Mouse (Mus musculus) cortical plate, adult 2 months (tissue): ENCODE measurements around the gene 4922502D21Rik. TPM values are rescaled to one million over a fixed set of nuclear protein-coding genes. Genes with fewer than 3 reads are reported as not detected.
"Not testable (repeated sequence)": the region's sequence is repeated elsewhere in the genome, so short reads cannot be mapped to it uniquely, and the experiment has no call there.

ENCODE experiments used
- H3K27ac ChIP-seq: fragments of 200-500 bp; 2 replicates; pipeline ENCODE4 v1.5.1; 2012; ENCODE audit warnings: low read length, control low read depth, inconsistent platforms; ENCODE audit not compliant: insufficient read depth
- H3K4me1 ChIP-seq: fragments of 200-500 bp; 2 replicates; pipeline ENCODE4 v1.6.1; 2011; ENCODE audit warnings: low read length; ENCODE audit not compliant: control insufficient read depth, insufficient read depth
- H3K4me3 ChIP-seq: fragments of 200-500 bp; 2 replicates; pipeline ENCODE4 v1.5.1; 2011; ENCODE audit warnings: mild to moderate bottlenecking, low read length, control low read depth; ENCODE audit not compliant: insufficient read depth
- CTCF ChIP-seq: fragments of 200-500 bp; IDR thresholded peaks from 2 replicates; pipeline ENCODE4 v1.5.1; 2011; ENCODE audit warnings: mild to moderate bottlenecking, control low read depth, low read length; ENCODE audit not compliant: insufficient read depth; ENCODE audit errors: extremely low read depth
- POLR2A ChIP-seq: fragments of 200-500 bp; IDR thresholded peaks from 2 replicates; pipeline ENCODE4 v1.6.1; 2011; ENCODE audit warnings: mild to moderate bottlenecking, low read length, control low read depth; ENCODE audit not compliant: insufficient read depth; ENCODE audit errors: extremely low read depth
- polyA plus RNA-seq: library from polyadenylated mRNA; depleted of rRNA; stranded (reverse); fragments of >200 nt; gene quantifications from 2 replicates; pipeline ENCODE4 v1.2.3, GENCODE M21; 2012

The 4922502D21Rik gene
- polyA plus RNA-seq, 1 experiment = not detected

DNA sequence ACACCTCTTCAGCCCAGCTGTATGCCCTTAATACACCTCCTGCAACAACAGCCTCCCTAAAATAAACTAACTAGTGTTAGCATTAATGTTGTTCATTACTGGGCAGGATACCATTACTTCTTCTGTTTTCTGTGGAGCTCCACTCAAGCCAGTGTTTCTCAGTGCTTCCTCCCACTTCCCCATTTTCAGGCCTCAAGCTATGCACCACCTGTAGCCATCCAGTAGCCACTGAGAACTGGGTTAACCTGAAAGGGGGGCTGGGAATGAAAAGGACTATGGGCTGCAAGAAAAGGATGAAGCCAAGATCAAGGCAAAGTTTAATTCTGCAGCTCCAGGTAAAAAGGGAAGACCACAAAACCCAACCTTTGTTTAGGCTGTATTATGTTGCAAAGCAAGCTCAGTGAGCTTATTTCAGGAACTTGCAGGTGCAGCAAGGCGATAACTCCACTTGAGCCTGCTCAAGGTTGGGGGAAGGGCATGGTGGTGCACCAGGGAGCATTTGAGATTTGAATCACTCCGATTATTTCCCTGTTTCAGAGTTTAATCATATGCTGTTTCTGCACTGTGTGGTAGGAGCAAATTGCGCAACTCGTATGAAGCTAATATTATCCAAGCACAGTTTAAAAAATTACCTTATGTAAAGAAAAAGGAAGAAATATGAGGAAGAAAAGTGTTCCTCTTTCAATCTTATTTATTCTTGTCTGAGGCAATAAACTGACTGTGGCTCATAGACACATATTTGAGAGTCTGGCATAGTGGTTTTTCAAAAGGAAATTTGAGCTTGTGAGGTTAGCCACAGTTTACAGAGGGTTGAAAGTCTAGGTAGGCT is 18.1 kb upstream of the 4922502D21Rik start:
- no peak overlapping the region for H3K4me3 ChIP-seq
- no peak overlapping the region for H3K27ac ChIP-seq
- H3K4me1 ChIP-seq = no peaks in the 10 kb centered on the region
- TF ChIP-seq CTCF (no peak), POLR2A (no peak)

DNA sequence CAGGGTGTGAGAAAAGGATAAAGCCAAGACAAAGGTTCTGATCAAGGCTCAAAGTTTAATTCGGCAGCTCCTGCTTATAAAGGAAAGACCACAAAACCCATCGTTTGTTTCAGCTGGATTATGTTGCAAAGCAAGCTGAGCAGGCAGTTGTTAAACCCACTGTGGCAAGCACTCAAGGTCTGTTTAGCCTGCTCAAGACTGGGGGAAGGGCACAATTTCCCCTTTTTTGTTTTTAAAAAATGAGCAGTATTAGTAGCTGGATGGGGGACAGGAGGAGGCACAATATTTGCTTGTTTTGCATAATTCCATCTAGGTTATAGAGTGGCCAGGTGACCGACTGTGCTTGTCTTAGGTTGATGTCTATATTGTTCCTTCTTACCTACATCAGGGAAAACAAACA is 12.8 kb upstream of the 4922502D21Rik start:
- TF ChIP-seq POLR2A (no peak), CTCF (no peak)
- H3K4me1 ChIP-seq = no peaks in the 10 kb centered on the region
- no peak overlapping the region for H3K4me3 ChIP-seq
- no peak overlapping the region for H3K27ac ChIP-seq

DNA sequence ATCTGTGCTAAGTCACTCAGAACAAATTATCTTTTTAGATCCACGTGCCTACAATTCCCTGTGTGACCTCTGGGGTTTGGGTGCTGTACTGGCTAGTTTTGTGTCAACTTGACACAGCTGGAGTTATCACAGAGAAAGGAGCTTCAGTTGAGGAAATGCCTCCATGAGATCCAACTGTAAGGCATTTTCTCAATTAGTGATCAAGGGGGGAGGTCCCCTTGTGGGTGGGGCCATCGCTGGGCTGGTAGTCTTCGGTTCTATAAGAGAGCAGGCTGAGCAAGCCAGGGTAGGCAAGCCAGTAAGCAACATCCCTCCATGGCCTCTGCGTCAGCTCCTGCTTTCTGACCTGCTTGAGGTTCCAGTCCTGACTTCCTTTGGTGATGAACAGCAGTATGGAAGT is 10.8 kb upstream of the 4922502D21Rik start, which contains the start of gene Clec12a:
TSS of gene Clec12a (plus strand) at position 301 of the 400 bp plus-strand sequence.
- not testable (repeated sequence) for H3K4me1 ChIP-seq, H3K4me3 ChIP-seq, H3K27ac ChIP-seq

DNA sequence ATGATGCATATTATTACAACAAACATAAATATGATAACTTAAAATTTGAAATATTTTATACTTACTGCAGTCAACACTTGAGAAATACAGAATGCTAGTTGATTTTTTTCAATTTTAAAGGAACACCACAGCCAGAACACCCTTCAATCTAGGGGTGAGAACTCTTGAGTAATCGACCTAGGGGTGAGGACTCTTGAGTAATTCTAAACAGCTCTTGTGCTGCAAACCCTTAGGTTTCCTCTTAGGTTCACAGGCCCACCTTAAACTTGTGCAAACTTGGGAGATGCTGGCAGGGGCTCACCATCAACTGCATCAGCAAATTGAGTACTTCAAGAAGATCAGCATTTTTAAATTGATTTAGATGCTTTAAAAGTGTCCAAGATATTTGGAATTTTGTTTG is 6.2 kb upstream of the 4922502D21Rik start:
- no peak for TF ChIP-seq POLR2A
- TF ChIP-seq CTCF = no peak
- Histone ChIP-seq H3K4me3 (no peak overlapping the region), H3K4me1 (no peaks in the 10 kb centered on the region), H3K27ac (no peak overlapping the region)

DNA sequence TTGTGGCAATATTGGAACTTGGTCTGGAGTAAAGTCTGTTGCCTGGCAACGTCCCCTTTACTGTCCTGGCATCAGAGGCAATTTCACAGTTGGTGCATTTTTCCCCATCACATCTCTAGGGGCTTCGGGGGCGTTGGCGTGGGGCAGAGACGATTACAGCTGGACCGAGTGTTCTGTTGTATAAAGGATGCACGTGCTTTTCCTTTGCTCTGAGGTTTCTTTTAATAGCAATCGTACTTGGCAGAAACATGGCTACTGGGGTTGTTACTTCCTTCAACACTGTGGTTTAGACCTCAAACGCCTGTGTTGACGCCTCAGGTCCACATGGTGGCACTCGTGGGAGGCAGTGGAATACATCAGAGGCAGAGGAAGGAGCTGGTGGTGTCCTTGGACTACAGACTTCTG is 2.1 kb upstream of the 4922502D21Rik start:
- TF ChIP-seq POLR2A (no peak), CTCF (peak; percentile 71)
- Histone ChIP-seq H3K27ac (no peak overlapping the region), H3K4me1 (no peaks in the 10 kb centered on the region), H3K4me3 (no peak overlapping the region)

DNA sequence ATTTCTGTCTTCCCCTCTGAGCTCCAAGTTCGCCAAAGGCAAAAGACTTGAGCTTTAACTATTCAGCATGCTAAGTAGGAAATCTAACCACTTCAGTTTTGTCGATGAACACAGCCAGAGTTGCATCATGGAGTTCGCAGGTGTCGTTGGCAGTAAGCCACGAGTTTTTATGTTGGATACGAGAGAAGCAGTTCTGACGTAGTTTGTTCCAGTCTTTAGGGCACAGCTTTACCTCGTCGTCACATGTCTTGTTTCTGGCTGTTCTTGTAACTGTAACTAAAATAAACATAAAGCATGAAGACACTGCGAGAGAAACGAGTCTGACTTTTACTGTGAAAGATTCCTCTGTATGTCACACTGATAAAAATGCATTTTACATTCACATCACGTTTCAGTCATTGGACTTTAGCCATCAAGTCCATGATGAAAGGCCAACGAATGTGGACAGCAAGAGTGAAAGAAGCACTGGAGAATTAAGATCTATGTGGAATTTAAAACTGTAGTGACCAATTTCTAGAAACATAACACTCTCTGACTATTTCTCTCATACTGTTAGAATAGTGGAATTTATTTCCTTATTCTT is 4.9 kb downstream of the 4922502D21Rik start:
- Histone ChIP-seq H3K4me1 (no peaks in the 10 kb centered on the region; the same call in 1 of the 2 replicates), H3K4me3 (no peak overlapping the region), H3K27ac (no peak overlapping the region)
- TF ChIP-seq POLR2A = no peak
- no peak for TF ChIP-seq CTCF

DNA sequence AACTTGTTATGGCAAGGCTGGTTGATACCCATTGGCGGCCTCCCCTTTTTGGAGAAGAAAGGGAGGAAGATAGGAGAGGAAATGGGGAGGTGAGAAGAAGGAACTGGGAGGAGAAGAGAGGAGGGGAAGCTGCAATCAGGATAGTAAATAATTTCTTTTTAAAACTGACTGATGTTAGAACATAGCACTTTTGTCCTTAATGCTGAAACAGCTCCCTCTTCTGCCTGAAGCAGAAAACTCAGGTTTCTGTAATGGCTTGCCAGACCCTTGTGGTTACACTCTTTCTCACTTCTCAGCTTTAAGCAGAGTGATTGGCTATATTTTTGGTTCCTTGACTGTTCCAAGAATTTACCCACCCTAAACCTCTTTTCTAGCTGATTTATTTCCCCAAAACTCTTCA is 5.6 kb downstream of the 4922502D21Rik start:
- Histone ChIP-seq H3K4me1 (no peaks in the 10 kb centered on the region; the same call in 1 of the 2 replicates), H3K4me3 (no peak overlapping the region), H3K27ac (no peak overlapping the region)
- TF ChIP-seq POLR2A = no peak
- no peak for TF ChIP-seq CTCF

DNA sequence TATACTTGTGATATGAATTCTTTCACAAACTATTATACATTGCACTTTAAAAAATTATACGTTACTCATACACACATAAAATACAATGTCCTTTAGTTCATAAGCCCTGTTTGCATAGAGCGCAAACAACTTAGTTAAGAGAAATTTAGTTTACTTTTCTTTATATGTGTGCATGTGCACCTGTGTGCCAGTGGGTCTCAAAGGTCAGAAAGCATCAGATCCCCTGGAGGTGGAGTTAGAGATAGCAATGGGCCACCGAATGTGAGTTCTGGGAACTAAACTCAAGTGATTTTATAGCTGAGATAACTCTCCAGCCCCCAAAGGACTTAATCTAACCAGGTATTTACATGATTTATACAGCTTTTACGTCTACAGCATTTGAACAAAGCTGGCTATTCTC is 12.3 kb downstream of the 4922502D21Rik start:
- H3K4me1 ChIP-seq = no peaks in the 10 kb centered on the region
- TF ChIP-seq POLR2A = no peak
- H3K27ac ChIP-seq = no peak overlapping the region
- H3K4me3 ChIP-seq = no peak overlapping the region

DNA sequence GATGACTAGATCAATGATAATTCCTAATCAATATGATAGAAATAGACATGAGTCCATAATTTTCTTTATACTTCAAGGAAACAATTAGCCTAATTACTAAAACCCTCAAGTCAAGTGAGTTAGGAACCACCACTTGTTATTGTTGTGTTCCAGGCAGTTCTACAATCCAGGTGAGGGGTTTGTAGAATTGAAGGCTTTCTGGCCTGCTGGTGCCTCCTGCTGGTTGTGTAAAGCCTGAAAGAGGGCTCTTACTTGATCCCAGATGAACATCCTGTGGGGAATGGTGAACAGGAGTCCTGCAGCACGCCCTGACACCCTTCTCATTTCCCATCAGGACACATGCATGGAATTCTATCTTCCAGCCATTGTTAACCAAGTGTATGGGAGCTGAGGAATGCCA is 13.2 kb downstream of the 4922502D21Rik start:
- TF ChIP-seq POLR2A (no peak), CTCF (no peak)
- Histone ChIP-seq H3K4me1 (no peaks in the 10 kb centered on the region), H3K4me3 (no peak overlapping the region), H3K27ac (no peak overlapping the region)

DNA sequence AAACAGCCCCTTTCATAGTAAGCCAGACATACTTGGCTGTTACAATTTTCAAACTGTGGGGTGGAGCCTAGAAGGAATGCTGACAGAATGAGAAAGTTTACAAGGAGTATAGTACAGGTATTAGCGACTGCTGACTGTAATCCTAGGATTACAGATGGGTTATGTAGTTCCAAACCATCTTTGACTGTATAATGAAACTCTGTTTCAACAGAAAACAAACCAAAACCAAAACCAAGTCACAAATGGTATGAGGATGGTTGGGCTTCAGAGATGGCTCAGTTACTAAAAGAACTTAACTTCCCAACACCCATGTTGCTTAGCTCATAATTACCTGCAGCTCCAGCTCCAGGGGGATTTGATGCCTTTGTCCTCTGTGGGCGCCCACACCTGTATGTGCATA is 15.1 kb downstream of the 4922502D21Rik start:
- TF ChIP-seq POLR2A (no peak), CTCF (no peak)
- H3K27ac ChIP-seq = no peak overlapping the region
- no peak overlapping the region for H3K4me3 ChIP-seq
- no peaks in the 10 kb centered on the region for H3K4me1 ChIP-seq
